Mouse (Mus musculus) right cerebral cortex, postnatal 36 days (tissue): ENCODE measurements at regions not wholly inside any gene's neighbourhood (a gene's known extent, or its start where the extent isn't known, plus 50 kb on each side); places are given as distances from the start of the nearest gene placed in this dataset.

Source experiments
- DNase-seq, 2 experiments: peaks; one replicate each; pipeline ENCODE4 v3.0.0; 2022; ENCODE audit warnings: low spot score in 2 of 2, mixed read lengths in 1 of 2

GRCm38 (mm10) chr10:19078047-19078446, 62.6 kb upstream of the Tnfaip3 start:
- DNase-seq, result no peak

GRCm38 (mm10) chr10:19068377-19068776, 52.9 kb upstream of the Tnfaip3 start:
- DNase-seq, result no peak

- no peak for DNase-seq
These were observed 52.2 kb upstream of the Tnfaip3 start for GRCm38 (mm10) chr10:19067623-19068022.

- DNase-seq, result no peak
These were observed 51.4 kb upstream of the Tnfaip3 start for GRCm38 (mm10) chr10:19066821-19067350.
